Mouse (Mus musculus) ES-Bruce4 (cell line): Measurements from ENCODE around the gene Apba3. TPM values are rescaled to one million over a fixed set of nuclear protein-coding genes. Genes with fewer than 3 reads are reported as not detected.

Experiments used
- H3K27ac ChIP-seq: 2 replicates; pipeline ENCODE4 v1.5.1; 2012; ENCODE audit warnings: low read length, inconsistent platforms; ENCODE audit not compliant: insufficient read depth
- H3K27me3 ChIP-seq: 2 replicates; pipeline ENCODE4 v1.6.1; 2012; ENCODE audit warnings: mild to moderate bottlenecking, low read length, inconsistent platforms; ENCODE audit not compliant: control insufficient read depth, poor library complexity, insufficient read depth, severe bottlenecking
- H3K36me3 ChIP-seq: 2 replicates; pipeline ENCODE4 v1.6.1; 2012; ENCODE audit warnings: inconsistent platforms, mild to moderate bottlenecking, low read length, moderate library complexity; ENCODE audit not compliant: control insufficient read depth, poor library complexity, insufficient read depth, severe bottlenecking
- H3K4me1 ChIP-seq: one replicate; pipeline ENCODE4 v1.8.1; 2011; ENCODE audit warnings: low read length; ENCODE audit not compliant: control insufficient read depth, insufficient read depth
- H3K4me3 ChIP-seq: 2 replicates; pipeline ENCODE4 v1.5.1; 2011; ENCODE audit warnings: low read depth, mild to moderate bottlenecking, low read length
- H3K9ac ChIP-seq: 2 replicates; pipeline ENCODE4 v1.6.1; 2012; ENCODE audit warnings: low read depth, mild to moderate bottlenecking, inconsistent platforms; ENCODE audit not compliant: poor library complexity, severe bottlenecking
- H3K9me3 ChIP-seq: replicated peaks from 2 replicates; pipeline ENCODE4 v1.6.1; 2012; ENCODE audit warnings: mild to moderate bottlenecking, low read length, inconsistent platforms; ENCODE audit not compliant: control insufficient read depth, poor library complexity, insufficient read depth, severe bottlenecking
- CTCF ChIP-seq: IDR thresholded peaks from one replicate; pipeline ENCODE4 v1.8.1; 2011; ENCODE audit warnings: low read depth, low read length
- EP300 ChIP-seq: IDR thresholded peaks from 2 replicates; pipeline ENCODE4 v1.6.1; 2011; ENCODE audit warnings: low read depth, low read length; ENCODE audit not compliant: insufficient read depth
- POLR2A ChIP-seq: IDR thresholded peaks from one replicate; pipeline ENCODE4 v1.8.1; 2011; ENCODE audit warnings: low read length; ENCODE audit not compliant: insufficient read depth
- polyA plus RNA-seq: library from polyadenylated mRNA; stranded (reverse); fragments of >200 nt; gene quantifications from 2 replicates; pipeline ENCODE4 v1.2.4, GENCODE M21; 2011; ENCODE audit warnings: low read depth; ENCODE audit not compliant: missing spikeins, insufficient read depth, insufficient read length

The Apba3 gene
- polyA plus RNA-seq, 1 experiment, result 25.8 TPM

GRCm38 (mm10) chr10:81305663-81306062, 38.9 kb downstream of the Apba3 start:
- Histone ChIP-seq H3K4me3 (no peak overlapping the region), H3K9ac (no peak overlapping the region), H3K36me3 (no peaks in the 10 kb centered on the region), H3K4me1 (no peaks in the 10 kb centered on the region), H3K9me3 (no peaks in the 10 kb centered on the region), H3K27ac (no peak overlapping the region), H3K27me3 (no peaks in the 10 kb centered on the region)
- TF ChIP-seq EP300 (no peak), POLR2A (no peak), CTCF (no peak)

- Histone ChIP-seq H3K27me3 (no peaks in the 10 kb centered on the region), H3K4me3 (no peak overlapping the region), H3K9ac (no peak overlapping the region), H3K36me3 (no peaks in the 10 kb centered on the region; the same call in 1 of the 2 replicates), H3K27ac (no peak overlapping the region), H3K9me3 (no peaks in the 10 kb centered on the region), H3K4me1 (no peaks in the 10 kb centered on the region)
- no peak for TF ChIP-seq CTCF
- no peak for TF ChIP-seq POLR2A
- no peak for TF ChIP-seq EP300
Measured at GRCm38 (mm10) chr10:81306173-81306668, 39.5 kb downstream of the Apba3 start.

GRCm38 (mm10) chr10:81306837-81307682, 40.3 kb downstream of the Apba3 start:
- no peak overlapping the region for H3K9ac ChIP-seq
- H3K4me3 ChIP-seq, result no peak overlapping the region
- H3K9me3 ChIP-seq, result no peaks in the 10 kb centered on the region
- TF ChIP-seq POLR2A (no peak), EP300 (no peak), CTCF (no peak)
- no peaks in the 10 kb centered on the region; the same call in 1 of the 2 replicates for H3K36me3 ChIP-seq
- H3K27me3 ChIP-seq, result no peaks in the 10 kb centered on the region
- no peaks in the 10 kb centered on the region for H3K4me1 ChIP-seq
- H3K27ac ChIP-seq, result no peak overlapping the region

DNA sequence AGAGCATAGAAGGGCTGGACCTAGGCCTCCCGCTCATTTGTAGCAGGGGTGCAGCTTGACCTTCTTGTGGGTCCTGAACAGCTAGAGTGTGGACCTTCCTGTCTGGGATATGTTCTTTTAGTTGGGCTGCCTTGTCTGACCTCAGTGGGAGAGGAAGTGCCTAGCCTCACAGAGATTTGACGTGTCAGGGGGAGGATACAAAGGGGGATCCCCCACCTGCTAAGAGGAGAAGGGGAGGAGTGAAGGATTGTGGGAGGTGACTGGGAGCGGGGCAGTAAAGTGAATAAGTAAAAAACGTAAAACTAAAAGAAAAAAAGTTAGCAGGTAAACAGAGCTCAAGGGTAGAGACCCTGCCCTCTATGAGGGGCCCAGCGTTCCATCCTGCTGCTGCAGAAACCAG, 42.8 kb downstream of the Apba3 start:
- no peak overlapping the region for H3K27ac ChIP-seq
- no peaks in the 10 kb centered on the region for H3K27me3 ChIP-seq
- no peaks in the 10 kb centered on the region for H3K4me1 ChIP-seq
- H3K9ac ChIP-seq, result no peak overlapping the region
- no peaks in the 10 kb centered on the region for H3K9me3 ChIP-seq
- no peak overlapping the region for H3K4me3 ChIP-seq
- TF ChIP-seq CTCF (no peak), EP300 (no peak), POLR2A (no peak)
- H3K36me3 ChIP-seq, result no peaks in the 10 kb centered on the region; the same call in 1 of the 2 replicates

DNA sequence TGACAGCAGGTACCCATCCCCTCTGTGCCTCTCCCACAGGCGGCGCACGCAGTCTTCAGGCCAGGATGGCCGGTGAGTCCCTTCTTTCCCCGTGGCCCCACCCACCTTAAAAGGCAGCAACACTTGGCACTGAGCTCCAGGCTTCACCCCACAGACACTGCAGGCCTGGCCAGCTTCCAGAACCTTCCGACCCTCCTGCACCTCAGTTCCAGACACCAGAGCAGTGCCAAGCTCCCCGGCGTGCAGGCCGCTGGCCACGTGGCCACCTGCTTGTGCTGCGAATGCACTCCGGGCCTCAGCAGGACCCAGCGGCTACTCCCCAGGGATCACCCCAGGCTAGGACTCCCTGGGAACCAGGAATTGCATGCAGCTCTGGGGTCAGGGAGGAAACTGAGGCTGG, 46.8 kb downstream of the Apba3 start:
- H3K9me3 ChIP-seq, result no peaks in the 10 kb centered on the region
- no peak overlapping the region for H3K9ac ChIP-seq
- H3K27me3 ChIP-seq, result no peaks in the 10 kb centered on the region
- H3K27ac ChIP-seq, result no peak overlapping the region
- TF ChIP-seq EP300, result no peak
- H3K4me1 ChIP-seq, result no peaks in the 10 kb centered on the region
- H3K36me3 ChIP-seq, result no peaks in the 10 kb centered on the region; the same call in 1 of the 2 replicates
- no peak overlapping the region for H3K4me3 ChIP-seq

GRCm38 (mm10) chr10:81314201-81314600, 47.4 kb downstream of the Apba3 start:
- Histone ChIP-seq H3K36me3 (no peaks in the 10 kb centered on the region; the same call in 1 of the 2 replicates), H3K9me3 (no peaks in the 10 kb centered on the region), H3K4me3 (no peak overlapping the region), H3K27me3 (no peaks in the 10 kb centered on the region), H3K27ac (no peak overlapping the region), H3K9ac (no peak overlapping the region), H3K4me1 (no peaks in the 10 kb centered on the region)
- no peak for TF ChIP-seq CTCF
- TF ChIP-seq EP300, result no peak
- no peak for TF ChIP-seq POLR2A
